Mouse (Mus musculus): ENCODE data around the gene Bex4.
"Not testable (repeated sequence)": the region's sequence is repeated elsewhere in the genome, so short reads cannot be mapped to it uniquely, and the experiment has no call there.

The Bex4 gene

DNA sequence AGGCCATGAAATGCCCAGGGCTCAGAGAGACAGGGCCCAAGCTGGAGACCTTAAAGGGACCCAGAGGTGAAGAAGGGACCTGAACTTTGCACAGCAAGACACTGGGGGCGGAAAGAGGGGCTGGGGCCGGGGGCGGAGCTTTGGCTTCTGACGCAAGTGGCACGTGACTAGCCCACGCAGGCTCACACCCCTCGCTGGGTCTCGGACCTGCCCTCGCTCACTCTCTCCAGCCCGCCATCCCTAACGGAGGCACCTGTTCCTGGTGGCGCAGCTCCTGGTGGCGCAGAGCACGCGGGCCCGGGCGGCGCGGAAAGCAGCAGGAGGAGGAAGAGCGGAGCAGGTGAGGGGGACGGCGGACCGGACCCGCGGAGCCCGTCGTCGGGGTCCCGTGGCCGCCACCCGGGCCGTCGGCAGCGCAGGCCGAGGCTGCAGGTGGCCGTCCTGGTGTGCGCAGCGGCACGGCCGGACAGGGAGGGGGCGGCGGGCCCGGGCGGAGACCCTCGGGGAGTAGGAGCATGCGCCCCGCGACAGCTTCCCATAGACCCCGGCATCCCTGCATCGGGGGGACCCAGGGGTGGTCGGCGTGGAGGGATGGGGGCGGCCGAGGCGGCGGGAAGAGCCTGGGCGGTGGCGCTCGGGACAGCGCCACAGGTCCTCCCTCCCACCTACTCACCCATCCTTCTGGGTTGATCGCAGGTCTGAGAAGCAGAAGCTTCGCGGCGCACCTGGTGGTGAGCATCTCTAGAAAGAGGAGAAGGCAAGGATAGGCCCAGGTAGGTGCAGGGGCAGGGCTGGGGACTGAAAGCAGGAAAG, at the start of gene Bex4:
TSS of gene Bex4 (plus strand) at position 170 of the 813 bp plus-strand sequence.
- DNase-seq (ENCODE audit: low read depth, low spot score) = not testable (repeated sequence)

DNA sequence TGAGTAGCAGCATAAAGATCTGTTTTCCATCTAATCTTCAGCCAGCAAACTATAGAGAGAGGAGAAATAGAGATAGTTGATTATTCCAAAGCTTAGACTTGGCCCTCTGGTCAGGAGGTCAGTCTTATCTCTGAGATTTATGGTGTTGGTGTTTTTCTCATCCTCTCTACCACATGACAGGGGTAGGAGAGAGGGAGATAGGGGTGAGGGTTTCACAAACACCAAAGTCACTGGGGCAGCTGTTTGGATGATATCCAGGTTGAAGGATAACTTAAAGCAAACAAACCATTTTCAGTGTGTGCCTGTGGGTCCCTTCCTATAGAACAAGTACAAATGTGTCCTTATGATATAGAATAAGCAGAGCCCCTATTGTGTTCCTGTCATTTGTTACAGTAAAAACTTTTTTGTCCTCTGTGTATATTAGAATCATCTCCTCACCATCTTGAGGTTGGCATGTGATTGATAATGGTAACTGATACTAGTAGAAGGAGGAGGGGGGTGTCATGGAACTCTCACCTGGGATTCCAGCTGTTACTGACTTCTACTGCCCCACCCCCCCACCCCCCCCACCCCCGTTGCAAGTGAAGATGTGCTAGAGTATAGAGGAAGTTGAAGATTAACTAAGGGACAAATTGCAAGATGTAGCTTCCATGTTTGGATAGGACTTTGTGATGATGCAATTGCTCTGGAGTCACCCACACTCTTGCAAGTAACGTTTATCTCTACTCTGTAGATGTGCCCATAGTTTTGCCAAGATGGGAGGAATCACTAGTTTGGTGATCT, 46.1 kb upstream of the Bex4 start:
- no peak for DNase-seq (ENCODE audit: low read depth, low spot score)

DNA sequence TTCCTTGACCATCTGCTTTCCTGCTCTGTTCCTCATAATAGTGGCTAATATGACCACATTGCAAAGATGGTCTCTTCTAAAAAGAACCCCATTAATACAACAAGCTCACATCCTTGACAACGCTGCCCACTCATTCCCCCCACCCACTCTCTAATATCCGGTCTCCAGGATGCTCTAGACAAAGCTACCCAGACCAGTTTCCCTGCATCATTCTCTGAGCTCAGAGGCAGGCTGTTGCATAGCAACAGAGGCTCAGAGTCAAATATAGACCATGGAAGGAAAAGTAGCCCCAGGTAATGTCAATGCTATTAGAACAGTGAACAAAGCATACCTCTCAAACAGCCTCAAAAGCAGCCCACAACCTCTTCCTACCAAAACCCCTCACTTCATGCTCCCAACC, 44.4 kb upstream of the Bex4 start:
- no peak for DNase-seq (ENCODE audit: low read depth, low spot score)

DNA sequence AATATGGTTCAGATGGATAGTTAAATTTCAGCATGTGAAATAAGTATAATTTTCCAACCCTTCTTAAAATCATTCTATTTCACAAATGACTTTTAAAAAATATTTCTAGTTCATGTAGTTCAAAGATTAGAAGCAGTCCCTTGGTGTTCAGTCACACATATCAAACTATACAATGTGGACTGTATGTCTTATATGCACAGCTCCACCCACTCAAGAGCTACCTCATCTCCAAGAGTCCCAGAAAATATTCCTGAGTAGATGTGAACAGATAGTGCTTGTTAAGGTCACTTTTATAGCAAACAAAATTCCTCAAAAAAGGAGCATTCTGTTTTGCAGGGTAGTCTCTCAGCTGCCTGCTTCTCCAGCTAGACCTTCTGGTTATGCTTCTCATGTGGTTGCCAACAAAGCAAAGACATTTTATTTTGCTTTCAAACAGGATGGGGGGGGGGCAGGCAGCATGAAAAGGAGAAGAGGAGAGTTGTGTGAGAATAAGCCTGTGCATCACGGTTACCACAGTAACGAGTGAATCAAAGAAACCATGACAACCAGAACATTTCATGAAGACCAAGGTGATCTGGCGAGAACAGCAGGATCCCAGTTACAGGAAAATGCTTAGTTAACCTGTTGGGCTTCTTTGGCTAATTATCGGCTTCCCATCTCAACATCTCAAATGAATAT, 34.6 kb upstream of the Bex4 start:
- no peak for DNase-seq (ENCODE audit: low read depth, low spot score)

DNA sequence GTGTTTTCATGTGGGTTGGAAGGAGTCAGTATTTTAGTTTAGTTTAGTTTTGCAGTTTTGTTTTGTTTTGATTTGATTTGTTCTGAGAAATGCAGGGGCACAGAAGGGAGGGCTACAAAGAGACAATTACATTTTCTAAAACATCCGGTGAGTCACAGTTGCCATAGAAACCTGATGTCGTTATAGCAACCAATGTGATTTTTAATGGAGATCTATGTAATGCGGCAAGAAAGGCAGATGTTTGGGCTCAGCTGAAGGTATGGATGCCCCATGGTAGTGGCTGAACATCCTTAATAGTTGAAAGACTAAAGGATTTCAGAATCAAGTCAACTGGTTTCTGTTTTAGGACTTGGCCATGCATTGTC, 34.1 kb upstream of the Bex4 start:
- DNase-seq (ENCODE audit: low read depth, low spot score) = no peak

DNA sequence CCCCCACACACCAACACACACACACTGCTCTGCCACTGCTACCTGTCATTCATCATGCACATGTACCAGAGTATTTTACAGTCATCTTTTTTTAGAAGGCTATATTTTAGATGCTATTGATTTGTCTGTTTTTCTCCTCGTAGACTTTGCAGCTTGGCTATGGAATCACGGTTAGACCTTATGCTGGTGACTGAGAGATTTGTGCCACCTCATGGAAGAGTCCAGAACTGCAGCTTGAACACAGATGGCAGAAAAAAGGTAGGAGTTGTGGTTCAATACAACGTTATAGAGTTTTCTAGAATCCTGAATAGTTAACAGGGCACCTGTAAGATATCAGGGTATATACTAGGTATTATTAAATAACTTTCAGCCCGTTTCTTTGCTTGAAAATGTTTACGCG, 30.9 kb upstream of the Bex4 start:
- DNase-seq (ENCODE audit: low read depth, low spot score) = no peak

DNA sequence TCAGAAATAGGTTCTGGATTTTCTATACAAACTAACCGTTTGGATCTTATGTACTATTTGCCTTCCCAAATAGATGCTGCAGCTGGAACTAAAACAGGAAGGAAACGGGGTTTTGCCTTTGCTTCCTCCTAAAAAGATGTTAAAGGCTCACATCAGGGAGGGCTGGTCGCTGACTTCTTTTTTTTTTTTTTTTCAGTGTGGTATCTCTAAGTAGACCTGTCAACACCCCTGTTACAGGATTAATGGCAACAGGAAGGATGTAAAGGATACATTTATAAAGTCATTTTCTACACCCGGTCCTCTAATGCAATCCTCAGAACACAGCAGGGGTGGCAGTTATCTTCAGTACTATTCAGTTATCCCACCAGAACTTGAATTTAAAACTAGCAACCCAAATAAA, 23.8 kb upstream of the Bex4 start:
- no peak for DNase-seq (ENCODE audit: low read depth, low spot score)

DNA sequence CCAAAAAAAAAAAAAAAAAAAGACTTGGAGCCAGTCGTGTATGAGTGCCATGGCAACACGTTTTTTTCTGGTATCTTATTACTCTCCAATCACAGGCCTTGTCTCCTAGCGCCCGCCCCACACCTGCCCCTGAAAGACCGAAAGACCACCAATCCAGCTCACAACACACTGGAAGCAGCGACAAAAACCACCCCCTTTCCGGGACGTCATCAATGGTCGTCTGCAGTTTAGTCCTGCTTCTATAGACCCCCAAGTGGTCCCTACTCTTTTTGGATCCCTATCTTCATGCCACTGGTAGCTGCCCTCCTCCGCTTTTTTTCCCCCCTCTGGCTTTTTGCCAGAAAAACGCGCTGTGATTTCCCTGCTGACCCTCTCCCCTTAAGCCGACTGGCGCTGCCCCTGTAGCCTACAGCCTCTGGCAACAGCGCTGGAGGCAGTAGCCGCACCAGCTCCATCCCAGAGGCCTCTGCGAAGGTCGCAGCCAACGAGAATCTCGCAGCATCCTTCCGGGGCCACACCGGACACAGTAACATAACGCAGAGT, 23.3 kb upstream of the Bex4 start:
- DNase-seq (ENCODE audit: low read depth, low spot score) = no peak

DNA sequence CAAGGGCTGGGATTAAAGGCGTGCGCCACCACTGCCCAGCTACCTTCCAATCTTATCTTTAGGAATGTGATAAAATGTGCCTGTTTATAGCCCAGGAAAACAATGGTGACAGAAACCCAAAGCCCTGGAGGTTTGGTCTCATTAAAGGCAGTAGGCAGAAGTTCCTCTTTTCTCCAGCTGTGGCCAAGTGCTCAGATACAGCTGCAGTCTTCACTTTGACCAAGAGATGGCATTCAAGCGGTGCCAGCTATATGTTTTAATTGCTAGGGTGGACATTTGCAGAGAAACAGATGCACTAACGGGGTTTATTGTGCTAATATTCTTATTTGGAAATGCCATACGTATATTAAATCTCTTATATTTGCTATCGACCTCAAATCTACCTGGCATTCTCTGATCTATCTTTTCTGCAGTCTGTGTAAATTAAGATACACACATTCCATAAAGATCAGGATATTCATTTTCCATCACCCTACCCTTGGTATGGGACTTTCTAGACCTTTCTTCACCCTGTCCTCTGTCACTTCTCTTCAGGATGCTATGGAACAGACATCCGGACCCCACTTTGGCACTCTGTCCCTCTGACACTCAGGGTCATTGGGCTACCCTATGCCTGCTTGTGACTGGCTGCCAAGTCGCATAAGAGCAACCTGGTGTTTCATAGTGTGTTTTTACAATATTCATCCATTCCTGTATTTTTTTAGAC, 11.6 kb upstream of the Bex4 start:
- no peak for DNase-seq (ENCODE audit: low read depth, low spot score)

DNA sequence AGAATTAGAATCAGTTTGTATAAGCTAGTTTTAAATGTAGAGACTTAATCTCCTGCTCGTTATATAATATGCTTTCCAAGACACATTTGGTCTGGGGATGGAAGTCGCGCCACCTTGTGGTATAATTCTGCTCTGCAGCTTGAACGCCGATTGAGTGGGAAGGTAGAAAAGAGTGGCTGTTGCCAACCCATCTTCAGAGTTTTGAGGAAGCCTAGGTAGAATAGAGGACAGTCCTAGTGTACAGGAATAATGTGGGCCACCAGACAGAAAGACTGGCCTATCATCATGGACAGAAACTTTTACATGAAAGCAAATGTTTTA, 11.1 kb upstream of the Bex4 start:
- DNase-seq (ENCODE audit: low read depth, low spot score) = peak; percentile 4

DNA sequence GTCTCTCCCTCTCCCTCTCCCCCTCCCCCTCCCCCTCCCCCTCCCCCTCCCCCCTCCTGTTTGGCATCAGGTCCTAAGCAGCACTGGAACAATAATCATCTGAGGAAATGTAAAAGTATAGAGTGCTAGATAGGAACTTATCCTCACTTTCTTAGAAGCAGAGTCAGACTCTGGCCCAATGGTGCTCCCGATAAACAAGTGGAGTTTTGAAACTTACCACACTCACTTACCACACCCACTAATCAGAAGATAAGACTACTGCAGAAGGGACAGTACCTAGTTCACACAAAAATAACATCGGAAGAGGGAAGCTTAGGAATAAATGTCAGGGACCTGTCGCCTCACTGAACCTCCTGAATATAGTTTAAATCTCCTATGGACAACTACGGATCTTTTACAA, 3.2 kb upstream of the Bex4 start:
- no peak for DNase-seq (ENCODE audit: low read depth, low spot score)

DNA sequence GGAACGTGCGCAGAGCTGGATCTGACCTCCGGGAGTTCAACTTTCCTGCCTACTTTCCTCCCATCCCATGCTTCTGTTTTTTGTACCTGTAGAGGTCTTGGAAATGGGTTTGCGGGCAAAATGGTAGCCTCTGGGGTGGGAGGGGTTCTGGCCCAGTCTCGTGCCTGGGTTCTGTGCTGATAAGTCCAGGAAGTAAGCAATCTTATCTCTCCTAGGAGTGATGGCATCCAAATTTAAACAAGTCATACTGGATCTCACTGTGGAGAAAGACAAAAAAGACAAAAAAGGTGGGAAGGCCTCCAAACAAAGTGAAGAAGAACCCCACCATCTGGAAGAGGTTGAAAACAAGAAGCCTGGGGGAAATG, 826 bp downstream of the Bex4 start:
- DNase-seq (ENCODE audit: low read depth, low spot score) = not testable (repeated sequence)

DNA sequence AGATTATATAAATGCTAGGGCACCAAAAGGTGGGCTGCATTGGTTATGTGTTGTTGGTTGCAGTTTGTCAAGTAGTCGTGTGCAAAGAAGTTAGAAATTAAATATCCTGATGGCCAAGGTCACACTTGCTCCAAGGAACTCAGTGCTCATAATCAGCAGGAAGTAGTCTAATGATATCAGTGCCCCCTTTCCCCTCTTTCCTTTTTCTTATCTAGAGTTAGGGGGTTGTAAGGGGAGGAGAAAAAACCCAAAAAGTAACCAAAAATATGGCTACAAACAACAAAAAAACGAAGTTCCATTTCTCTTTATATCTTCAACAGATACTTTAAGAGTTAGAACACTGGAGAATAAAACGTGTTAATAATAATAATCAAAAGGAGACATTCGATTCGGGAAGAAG, 2.6 kb downstream of the Bex4 start:
- DNase-seq (ENCODE audit: low read depth, low spot score) = no peak

DNA sequence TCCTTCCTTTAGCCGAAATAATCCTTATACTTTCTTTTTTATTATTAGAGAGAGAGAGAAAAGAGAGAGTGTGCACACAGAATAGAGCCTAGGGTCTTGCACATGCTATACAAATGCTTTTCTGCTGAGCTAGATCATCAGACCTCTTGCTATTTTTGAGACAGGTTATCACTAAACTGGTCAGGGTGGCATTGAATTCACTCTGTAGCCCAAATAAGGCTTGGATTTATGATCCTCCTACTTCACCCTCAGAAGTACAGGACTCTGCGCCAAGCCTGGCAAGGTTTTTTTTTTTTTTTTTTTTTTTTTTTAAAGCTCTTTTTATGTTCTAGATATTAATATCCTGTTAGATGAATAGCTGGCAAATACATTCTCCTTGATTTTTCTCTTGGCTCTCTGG, 4.9 kb downstream of the Bex4 start:
- DNase-seq (ENCODE audit: low read depth, low spot score) = no peak

DNA sequence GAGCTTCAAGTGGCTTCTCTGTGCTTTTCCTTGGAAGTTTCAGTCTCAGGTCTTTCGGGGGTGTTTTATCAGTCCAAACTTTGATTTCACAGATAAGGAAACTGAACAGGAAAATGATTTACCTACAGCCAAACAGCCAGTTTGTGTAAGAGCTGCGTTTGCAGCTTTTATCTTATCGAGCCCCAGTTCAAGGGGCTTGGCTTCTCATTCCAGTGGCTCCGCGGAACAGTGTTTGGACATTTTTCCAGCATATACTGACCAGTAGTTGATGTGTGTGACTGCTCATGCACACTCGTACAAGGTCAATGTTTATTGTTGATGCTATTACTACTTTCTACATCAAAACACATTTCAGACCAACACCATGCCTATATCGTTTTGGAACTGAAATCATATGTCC, 5.4 kb downstream of the Bex4 start:
- no peak for DNase-seq (ENCODE audit: low read depth, low spot score)

DNA sequence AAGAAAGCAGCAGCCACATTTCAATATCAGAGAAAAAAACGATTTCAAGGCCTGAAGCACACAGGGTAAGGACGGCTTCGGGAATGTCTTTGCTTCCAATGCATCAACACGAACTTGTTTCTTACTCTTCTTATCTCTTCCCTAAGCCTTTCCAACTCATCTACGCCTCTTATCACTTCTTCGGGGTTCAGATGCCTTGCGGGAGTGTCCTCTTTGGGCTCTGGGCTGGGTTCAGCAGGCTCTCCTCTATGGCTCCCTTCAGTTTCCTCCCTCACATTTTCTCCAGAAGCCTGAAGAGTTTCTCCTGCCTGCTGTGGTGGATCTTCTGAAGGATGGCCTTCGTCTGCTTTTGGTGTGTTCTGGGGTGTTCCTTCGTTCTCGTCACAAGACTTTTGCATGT, 31.8 kb downstream of the Bex4 start:
- DNase-seq (ENCODE audit: low read depth, low spot score) = no peak

DNA sequence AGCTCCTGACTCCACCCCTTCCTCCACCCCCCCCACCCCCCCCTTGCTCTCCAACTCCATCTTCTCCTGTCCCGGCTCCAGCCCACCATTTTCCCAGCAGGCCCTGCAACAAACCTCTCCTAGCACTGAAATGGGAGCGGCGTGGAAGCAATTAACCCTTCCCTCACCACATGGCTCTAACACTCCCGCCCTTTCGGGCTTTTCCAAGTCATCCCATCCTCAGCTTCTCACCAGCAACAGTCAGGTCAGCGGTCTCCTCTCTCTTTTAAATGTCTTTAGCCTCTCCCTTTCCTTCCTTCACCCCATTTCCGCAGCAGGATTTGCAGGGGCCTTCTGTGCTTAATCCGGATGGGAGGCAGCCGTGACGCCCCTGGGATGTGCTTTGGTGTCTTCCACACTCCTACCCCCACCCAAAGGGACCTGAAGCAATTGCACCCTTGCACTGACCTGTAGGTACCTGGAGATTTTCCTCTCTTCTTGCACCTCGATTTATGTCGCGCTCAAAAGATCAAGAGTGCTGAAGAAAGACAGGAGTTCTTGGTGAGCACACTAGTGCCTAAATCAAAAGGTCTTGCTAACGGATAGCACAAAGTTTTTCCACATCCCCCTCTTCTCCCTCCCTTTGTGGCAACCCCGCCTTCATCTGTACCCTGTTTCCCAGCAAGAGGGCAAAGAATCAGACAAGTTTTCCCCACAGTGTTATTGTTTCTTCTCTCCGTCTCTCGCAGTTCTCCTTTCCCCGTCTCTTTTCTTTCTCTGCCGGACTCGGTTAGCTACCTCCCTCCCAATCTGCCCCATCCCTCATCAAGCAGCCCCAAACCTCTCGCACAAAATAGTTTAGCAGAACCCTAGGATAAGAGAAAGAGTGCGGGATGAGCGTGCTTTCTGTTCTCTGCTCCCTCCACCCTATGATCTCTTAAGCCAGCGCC, 32.7 kb downstream of the Bex4 start:
- DNase-seq (ENCODE audit: low read depth, low spot score) = no peak

DNA sequence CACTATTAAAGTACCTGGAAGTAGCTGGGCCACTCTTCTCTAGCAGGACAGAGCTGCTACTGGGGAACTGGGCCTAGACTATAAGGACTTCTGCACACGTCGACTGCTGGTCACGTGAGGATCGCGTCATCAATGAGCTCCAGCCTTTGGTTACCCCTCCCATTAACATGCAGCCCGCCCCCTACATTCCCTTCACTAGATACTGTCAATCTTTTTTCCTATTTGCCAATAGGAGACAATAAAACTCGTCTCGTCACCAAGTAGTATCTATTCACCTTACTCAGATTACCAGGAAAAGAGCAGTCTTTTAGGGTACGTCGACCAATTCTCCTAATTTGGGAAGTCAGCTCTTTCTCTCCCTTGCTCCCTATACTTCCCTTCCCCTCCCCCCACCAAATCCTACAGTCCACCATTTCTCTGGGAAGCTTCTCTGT, 33.3 kb downstream of the Bex4 start, which contains the start of gene Tceal8:
TSS of gene Tceal8 (minus strand) at position 225 of the 434 bp plus-strand sequence.
- DNase-seq (ENCODE audit: low read depth, low spot score) = no peak

DNA sequence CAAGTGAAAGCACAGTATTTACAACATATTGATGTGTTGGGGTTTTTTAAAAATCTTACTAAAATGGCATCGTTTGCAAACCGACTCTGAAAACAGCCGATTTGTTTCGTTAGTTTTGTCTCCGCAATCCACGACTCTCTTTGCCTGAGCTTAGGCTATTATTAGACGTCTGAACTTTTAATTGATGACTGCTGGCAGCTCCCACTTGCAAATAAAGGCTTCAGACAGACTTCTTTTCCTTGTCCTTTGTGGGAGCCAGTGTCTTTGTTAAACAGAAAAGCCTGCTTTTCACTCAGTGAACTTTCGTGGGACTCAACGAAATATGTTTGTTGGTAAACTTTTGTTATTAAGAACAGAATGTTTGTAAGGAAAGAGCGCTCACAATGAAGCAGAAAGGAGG, 34.0 kb downstream of the Bex4 start:
- no peak for DNase-seq (ENCODE audit: low read depth, low spot score)

DNA sequence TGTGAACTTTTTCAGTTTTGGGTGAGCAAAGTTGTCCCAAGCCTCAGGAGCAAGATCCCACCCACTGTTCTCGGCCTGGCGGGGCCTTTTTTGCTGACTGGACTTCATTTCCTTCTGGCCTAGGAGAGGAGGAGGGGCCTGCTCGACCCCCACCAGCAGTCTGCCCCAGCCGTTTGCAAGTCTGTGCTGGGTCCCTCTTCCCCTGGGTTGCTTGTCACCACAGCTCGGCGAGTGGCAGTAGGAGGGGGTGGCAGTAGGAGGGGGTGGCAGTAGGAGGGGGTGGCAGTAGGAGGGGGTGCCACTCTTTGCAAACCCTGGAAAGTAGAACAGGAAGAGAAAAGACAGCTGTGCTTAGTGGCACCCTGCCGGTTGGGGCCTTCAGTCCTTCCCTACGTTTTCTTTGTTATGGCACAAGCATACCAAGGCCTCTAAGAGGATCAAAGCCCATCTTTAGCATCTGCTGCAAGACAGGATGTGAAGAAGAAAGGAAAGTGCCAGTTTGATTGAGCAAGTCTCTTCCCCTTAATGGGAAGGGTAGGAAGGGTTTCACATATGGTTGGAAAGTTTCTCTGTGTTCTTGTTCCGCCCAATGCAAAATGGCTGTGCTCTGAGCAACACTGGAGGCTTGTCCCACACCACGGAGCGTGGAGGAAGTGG, 42.2 kb downstream of the Bex4 start:
- DNase-seq (ENCODE audit: low read depth, low spot score) = no peak
